Mouse (Mus musculus) retina, postnatal 1 day (tissue): ENCODE measurements at regions not wholly inside any gene's neighbourhood (a gene's known extent, or its start where the extent isn't known, plus 50 kb on each side); places are given as distances from the start of the nearest gene placed in this dataset.

ENCODE experiments used
- DNase-seq: peaks from one replicate; pipeline ENCODE4 v3.0.0-alpha.2; 2012

GRCm38 (mm10) chr2:115126625-115127369 is 454.7 kb upstream of the BC052040 start:
- no peak for DNase-seq

GRCm38 (mm10) chr2:115131746-115132145 is 449.8 kb upstream of the BC052040 start:
- no peak for DNase-seq

DNA sequence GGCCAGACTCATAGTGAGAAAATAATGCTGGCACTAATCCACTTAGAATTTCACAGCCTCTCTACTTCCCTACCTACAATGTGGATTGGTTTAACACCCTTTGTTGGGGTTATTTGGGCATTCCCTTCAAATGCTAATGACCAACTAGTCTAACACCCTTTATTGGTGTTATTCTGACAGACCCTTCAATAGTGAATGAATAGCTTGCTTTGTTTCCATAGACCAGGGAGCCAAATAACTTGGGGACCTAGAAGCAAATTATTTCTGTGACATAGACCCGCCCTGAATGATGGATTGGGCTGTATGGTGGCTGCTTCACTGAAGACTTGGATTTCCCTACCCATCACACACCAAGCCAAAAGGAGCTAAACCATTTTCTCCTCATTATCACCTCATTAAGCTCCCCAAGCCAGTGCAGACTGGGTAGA is 449.3 kb upstream of the BC052040 start:
- no peak for DNase-seq

DNA sequence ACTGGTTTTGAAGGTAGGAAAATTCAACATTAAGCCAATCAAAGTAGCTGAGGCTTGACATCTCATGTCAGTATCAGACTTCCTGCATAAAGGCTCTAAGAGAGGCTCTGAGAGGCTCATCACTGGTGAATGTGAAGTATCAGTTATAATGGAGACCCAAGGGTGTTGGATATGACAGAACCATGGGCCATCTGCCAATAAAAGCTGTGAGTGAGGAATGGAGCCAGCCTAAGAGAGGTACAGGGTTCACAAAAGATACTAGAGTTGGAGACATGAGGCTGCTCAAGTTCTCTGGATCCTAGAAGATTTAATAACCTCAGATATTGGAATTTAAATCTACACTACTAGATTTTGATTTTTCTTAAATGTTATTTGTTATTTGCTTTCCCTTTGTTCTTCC is 440.1 kb upstream of the BC052040 start:
- no peak for DNase-seq

GRCm38 (mm10) chr2:115172111-115172510 is 409.4 kb upstream of the BC052040 start:
- no peak for DNase-seq

GRCm38 (mm10) chr2:115177076-115177475 is 404.4 kb upstream of the BC052040 start:
- no peak for DNase-seq

- DNase-seq = peak; percentile 84
Observed at GRCm38 (mm10) chr2:115177896-115178295, 403.6 kb upstream of the BC052040 start.

GRCm38 (mm10) chr2:115211191-115211590 is 370.3 kb upstream of the BC052040 start:
- no peak for DNase-seq

DNA sequence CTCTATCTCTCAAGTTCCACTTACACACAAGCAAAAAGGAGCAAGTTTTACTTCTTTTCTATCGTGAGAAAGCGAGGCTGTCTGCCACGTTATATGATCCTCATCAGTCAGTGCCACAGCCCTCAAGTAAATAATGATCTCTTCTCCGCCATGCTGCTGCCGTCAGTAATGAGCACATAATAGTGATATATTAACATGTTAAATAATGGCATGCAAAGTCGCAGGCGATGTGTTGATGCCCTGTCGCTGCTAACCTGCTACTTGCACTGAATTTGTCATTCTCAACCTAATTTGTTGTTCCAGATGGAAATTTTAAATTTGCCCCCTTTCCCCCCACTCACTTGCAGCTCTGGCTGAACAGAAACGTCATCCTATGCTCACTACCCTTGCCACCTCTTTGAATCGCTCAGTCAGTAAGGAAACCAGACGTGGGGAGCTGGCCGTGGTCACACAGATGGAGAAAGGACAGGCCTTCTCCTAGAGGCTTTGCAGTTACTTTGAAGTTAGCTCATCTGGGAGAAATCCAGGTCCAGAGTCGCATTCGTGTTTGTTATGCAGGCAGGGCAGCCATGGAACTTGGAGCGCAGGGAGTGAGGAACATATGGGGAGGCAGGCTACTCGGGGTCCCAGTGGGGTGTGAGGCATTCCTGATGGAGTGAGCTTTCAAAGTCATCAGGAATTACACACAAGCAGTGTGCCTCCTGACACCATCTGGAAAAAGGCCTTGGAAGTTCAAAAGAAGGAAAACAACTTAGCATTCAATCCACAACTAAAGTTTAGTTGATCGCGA is 368.1 kb upstream of the BC052040 start:
- no peak for DNase-seq

- DNase-seq = no peak
Observed at GRCm38 (mm10) chr2:115214292-115214691, 367.2 kb upstream of the BC052040 start.

DNA sequence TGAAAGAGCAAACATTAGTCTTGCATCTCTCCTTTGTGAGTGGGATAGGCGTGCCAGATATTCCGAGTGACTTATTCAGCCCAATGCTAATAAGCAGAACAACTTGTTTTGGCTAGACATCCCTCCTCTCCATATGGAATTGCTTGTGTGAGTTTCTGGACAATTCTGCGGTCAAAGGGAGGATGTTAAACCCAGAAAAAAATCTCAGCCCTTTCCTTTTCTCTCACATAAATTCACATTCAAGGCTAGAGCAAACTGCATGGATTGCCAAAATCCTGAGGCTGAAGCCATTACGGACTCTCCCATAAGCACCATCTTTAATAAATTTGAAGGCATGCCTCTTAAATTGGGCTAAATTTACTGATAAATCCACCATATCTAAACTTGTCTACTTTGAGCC is 351.5 kb upstream of the BC052040 start:
- DNase-seq = no peak

- DNase-seq = no peak
Observed at GRCm38 (mm10) chr2:115247673-115248072, 333.8 kb upstream of the BC052040 start.

DNA sequence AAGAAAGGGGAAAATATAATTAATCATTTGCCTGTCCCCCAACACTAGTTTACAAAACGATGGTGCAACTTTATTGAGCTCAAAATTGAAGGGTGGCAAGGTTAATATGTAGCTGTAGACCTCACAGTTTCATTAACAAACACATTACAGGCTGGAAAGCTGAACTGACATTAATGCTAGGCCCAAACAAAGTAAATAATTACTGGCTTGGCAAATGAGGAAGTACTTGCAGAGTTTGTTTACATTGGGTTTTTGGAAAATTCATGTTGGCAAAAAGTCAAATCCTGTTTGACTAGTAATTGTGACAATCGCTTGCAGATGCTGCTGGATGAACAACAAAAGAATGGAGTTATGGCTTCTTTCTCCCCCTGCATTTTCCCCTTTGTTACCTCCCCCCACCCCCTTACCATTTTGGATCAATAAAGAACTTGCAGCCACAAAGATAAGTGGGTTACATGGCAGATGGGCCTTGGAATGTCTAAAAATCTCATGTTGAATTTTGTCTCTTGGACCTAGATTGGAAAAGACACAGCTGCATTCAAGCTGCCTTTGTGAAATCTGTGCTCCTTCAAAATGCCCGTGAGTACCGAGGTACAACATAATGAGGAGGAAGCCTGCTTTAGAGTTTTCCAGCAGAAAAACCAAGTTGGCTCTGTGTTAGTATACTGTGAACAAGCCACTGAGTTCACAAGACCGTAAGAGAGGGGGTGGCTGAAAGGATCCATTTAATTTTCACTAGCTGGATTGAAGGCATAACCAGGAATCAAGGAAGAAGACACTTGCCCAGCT is 331.3 kb upstream of the BC052040 start:
- no peak for DNase-seq

DNA sequence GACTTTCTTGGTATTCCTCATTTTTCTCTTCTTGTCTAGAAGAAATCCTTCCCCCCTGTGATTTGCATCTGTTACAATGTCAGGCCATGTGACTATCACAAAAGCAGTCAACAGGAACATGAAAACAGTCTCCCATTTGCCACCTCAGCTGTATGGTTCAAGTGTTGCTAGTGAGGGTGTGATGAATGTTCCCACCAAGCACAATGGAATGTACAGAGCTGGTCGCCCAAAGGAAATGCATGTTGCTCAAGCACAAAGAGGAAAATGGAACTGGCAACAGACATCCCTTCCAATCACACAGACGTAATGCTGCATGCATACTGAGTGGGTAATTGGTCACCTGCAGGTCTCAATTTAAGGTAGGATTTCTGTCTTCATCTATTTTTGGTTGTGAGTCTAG is 324.1 kb upstream of the BC052040 start:
- DNase-seq = peak; percentile 30

GRCm38 (mm10) chr2:115268247-115268646 is 313.3 kb upstream of the BC052040 start:
- no peak for DNase-seq

DNA sequence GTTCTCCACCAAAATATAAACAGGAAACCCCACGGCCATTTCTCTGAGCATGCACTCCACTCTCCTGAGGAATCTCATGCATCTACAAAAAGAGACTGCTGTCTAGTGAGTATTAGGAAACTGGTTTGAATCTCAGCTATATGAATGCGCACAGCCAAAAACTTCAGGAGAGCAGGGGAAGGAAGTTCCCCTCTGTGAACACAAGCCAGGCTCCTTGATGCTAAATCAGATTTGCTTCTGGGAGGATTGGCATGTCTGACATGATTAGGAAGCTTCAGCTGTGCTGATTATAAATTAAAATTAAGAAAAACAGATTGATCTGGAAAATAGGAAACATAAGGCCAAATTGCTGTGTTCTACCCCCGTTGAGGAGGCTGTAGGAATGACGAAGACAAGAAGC is 304.1 kb upstream of the BC052040 start:
- DNase-seq = peak; percentile 2

DNA sequence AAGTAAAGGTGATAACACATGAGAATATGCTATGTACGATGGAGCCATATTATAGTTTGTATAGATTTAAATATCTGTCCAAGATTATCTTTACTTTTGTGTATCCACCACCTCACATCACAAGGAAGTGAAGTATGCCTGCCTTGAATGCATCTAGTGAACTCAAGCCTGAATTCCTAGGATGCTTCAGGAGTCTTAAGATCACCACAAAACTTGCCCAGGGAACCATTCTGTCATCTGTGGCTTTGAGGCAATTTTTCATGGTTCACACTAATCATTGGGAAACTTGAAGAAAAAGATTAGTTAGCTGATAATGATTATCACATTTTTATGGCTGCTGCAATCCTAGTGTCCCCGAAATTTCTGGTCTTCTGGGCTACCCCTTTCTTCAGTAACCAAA is 288.5 kb upstream of the BC052040 start:
- no peak for DNase-seq

GRCm38 (mm10) chr2:115297463-115297862 is 284.1 kb upstream of the BC052040 start:
- no peak for DNase-seq

DNA sequence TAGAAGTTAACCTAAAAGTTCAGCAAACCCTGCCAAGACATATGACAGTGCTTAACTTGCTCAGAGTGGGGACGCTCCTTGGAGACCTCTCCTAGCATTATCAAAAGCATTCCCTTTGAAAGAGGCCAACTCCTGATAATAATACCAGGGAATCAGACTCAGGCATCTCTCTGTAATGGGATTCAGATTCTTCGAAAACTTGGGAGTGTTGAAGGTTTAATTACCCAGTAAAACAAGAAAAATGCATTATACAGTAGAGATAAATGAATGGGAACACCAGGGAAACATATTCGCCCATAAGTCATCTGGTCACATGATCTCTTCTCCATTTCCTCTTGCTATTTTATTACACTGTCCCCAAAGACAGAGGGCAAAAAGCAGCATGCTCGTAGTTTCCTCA is 274.3 kb upstream of the BC052040 start:
- no peak for DNase-seq

DNA sequence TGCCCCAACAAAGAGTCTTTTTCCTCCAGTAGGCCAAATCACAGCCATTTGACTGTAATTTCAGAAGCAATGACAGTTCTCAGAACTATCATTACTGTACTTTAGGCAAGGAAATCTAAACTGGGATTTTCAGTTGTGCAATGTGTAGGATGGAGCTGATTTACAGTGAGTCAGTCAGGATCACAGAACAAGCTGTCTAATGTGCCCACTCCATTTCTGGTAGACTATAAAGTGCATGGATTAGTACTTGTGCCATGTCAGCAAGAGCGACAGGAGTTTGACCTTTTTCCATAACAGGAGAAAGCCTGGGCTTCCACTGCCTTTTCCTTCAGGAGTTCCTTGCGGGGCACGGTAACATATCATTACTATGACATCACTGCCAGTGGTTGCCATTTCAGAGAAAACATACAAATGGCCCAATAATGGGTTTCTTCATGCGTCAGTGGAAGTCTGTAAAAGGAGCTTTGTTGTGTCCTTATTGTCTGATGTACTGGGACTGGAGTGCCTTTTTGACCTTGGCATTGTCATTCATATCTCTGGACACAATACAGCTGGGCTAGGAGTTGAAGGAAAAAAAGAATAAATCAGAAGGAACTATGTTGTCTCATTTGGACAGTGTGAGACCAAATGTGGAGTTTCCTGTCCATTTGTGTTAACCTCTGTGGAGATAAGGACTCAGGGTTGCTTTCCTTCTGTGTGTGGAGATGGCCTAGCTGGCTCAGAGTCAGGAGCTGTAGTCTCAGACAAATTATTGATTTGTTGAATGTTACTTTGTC is 271.5 kb upstream of the BC052040 start:
- DNase-seq = peak; percentile 6

GRCm38 (mm10) chr2:115318551-115318950 is 263.0 kb upstream of the BC052040 start:
- no peak for DNase-seq

- no peak for DNase-seq
Observed at GRCm38 (mm10) chr2:115322582-115322981, 258.9 kb upstream of the BC052040 start.

- DNase-seq = no peak
Observed at GRCm38 (mm10) chr2:115326526-115326925, 255.0 kb upstream of the BC052040 start.
